Mouse (Mus musculus): Measurements from ENCODE around the gene Cetn4.

GRCm38 (mm10) chr3:37341110-37341509, 28.6 kb upstream of the Cetn4 start:
- TF ChIP-seq HCFC1 (IDR thresholded peaks at IDR 0.05; ENCODE audit: low read depth, low read length) (no peak), MAX (IDR thresholded peaks at IDR 0.05; ENCODE audit: low read length) (no peak), SIN3A (IDR thresholded peaks at IDR 0.05; ENCODE audit: low read length) (no peak), EP300 (IDR thresholded peaks at IDR 0.05; ENCODE audit: low read length) (no peak), KAT2A (IDR thresholded peaks at IDR 0.05; ENCODE audit: insufficient replicate concordance, low read length) (no peak), POLR2A (IDR thresholded peaks at IDR 0.05; ENCODE audit: low read depth, low read length) (no peak), USF1 (IDR thresholded peaks at IDR 0.05; ENCODE audit: low read depth, low read length) (no peak), CTCF (conservative IDR thresholded peaks at IDR 0.05 in 1 of 2, IDR thresholded peaks at IDR 0.05 in 1 of 2; ENCODE audit: low read depth in 2 of 2, low read length in 2 of 2) (peak; percentile 47 to 73), MXI1 (IDR thresholded peaks at IDR 0.05; ENCODE audit: low read depth, low read length) (no peak), USF2 (conservative IDR thresholded peaks at IDR 0.05; ENCODE audit: low read depth, low read length) (no peak), RAD21 (IDR thresholded peaks at IDR 0.05; ENCODE audit: low read depth, low read length) (peak; percentile 72), ZC3H11A (IDR thresholded peaks at IDR 0.05; ENCODE audit: low read depth, low read length) (peak; percentile 16; the same call in 1 of the 2 replicates), CHD1 (IDR thresholded peaks at IDR 0.05; ENCODE audit: low read depth, low read length) (no peak)
